Mouse (Mus musculus): ENCODE measurements around the gene Cubn.

DNA sequence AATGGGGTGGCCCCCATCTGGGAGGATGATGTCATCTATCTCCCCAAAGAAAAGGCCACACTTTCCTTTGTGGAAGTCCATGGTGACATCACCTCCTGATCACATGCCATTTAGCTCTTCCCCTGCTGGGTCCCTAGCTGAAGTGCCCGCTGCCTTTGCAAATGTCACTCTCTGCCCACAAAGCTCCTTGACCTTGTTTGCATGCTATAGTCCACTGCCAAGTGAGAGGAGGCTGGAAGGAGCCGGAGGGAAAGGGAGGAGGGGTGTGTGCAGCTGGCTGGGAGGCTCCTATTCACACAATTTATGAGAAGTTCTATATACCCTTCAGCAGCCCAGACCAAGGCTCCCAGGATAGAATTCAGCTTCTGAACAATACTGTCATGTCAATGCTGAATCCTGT, 92.7 kb downstream of the Cubn start:
- TF ChIP-seq GATA1 (IDR thresholded peaks at IDR 0.05; ENCODE audit: low read length) (no peak), TAL1 (IDR thresholded peaks at IDR 0.05; ENCODE audit: low read length) (no peak)
